Mouse (Mus musculus): ENCODE measurements around the gene Grm6. TPM values are rescaled to one million over a fixed set of nuclear protein-coding genes. Genes with fewer than 3 reads are reported as not detected.

Gene Grm6
- polyA plus RNA-seq, 1 experiment from 2014 or later, result 0.17 TPM

- no peak for TF ChIP-seq CTCF (IDR thresholded peaks at IDR 0.05)
- WGBS, result 14% methylated on average over 22 of the region's 22 CpGs
- peak; percentile 98 for ATAC-seq
- peak; percentile 95 for DNase-seq (ENCODE audit: low spot score)
- H3K27me3 ChIP-seq (replicated peaks; ENCODE audit: insufficient read depth, low read length), result no peaks in the 10 kb centered on the region
- peak within 1 kb of the TSS; percentile 57 for H3K4me2 ChIP-seq (replicated peaks; ENCODE audit: low read depth, low read length)
- H3K4me1 ChIP-seq (ENCODE audit: insufficient read depth, low read depth, low read length), result no peaks in the 10 kb centered on the region; the same call in 1 of the 2 replicates
- peak within 1 kb of the TSS; percentile 55; the same call in 1 of the 2 replicates for H3K27ac ChIP-seq (ENCODE audit: low read length)
- H3K9ac ChIP-seq (replicated peaks; ENCODE audit: low read depth), result peak within 1 kb of the TSS; percentile 51
- peak within 1 kb of the TSS; percentile 34 for H3K4me3 ChIP-seq (ENCODE audit: low read depth, low read length)
- H3K9me3 ChIP-seq (ENCODE audit: low read length), result no peaks in the 10 kb centered on the region
- no peaks in the 10 kb centered on the region for H3K36me3 ChIP-seq (ENCODE audit: insufficient read depth, low read length)
These were observed 9.3 kb upstream of the Grm6 start, which contains the start of gene Zfp879 for GRCm38 (mm10) chr11:50841023-50841735. Zfp879 (minus strand) TSS chr11:50841552.

GRCm38 (mm10) chr11:50845951-50846350, 4.5 kb upstream of the Grm6 start:
- no peaks in the 10 kb centered on the region for H3K36me3 ChIP-seq (ENCODE audit: insufficient read depth, low read length)

GRCm38 (mm10) chr11:50847047-50847446, 3.4 kb upstream of the Grm6 start:
- 68% methylated on average over 5 of the region's 5 CpGs for WGBS
- no peak overlapping the region for H3K4me2 ChIP-seq (replicated peaks; ENCODE audit: low read depth, low read length)
- no peak overlapping the region for H3K4me3 ChIP-seq (ENCODE audit: low read depth, low read length)
- DNase-seq (ENCODE audit: low spot score) (no peak), ATAC-seq (no peak)
- no peaks in the 10 kb centered on the region for H3K9me3 ChIP-seq (ENCODE audit: low read length)
- no peak overlapping the region for H3K27ac ChIP-seq (ENCODE audit: low read length)
- peaks cover 21% of the 10 kb centered on the region for H3K27me3 ChIP-seq (replicated peaks; ENCODE audit: insufficient read depth, low read length)
- TF ChIP-seq CTCF (IDR thresholded peaks at IDR 0.05), result peak; percentile 60
- no peak for TF ChIP-seq EP300 (IDR thresholded peaks at IDR 0.05)
- no peaks in the 10 kb centered on the region for H3K36me3 ChIP-seq (ENCODE audit: insufficient read depth, low read length)
- no peak overlapping the region for H3K9ac ChIP-seq (replicated peaks; ENCODE audit: low read depth)
- peaks cover 5% of the 10 kb centered on the region for H3K4me1 ChIP-seq (ENCODE audit: insufficient read depth, low read depth, low read length)

More at GRCm38 (mm10) chr11:50845951-50846350, 4.5 kb upstream of the Grm6 start:
- Histone ChIP-seq H3K4me3 (ENCODE audit: low read depth, low read length) (no peak overlapping the region), H3K27ac (ENCODE audit: low read length) (no peak overlapping the region), H3K4me1 (ENCODE audit: insufficient read depth, low read depth, low read length) (peaks cover under 1% of the 10 kb centered on the region), H3K9ac (replicated peaks; ENCODE audit: low read depth) (no peak overlapping the region), H3K27me3 (replicated peaks; ENCODE audit: insufficient read depth, low read length) (peaks cover 11% of the 10 kb centered on the region), H3K4me2 (replicated peaks; ENCODE audit: low read depth, low read length) (no peak overlapping the region), H3K9me3 (ENCODE audit: low read length) (no peaks in the 10 kb centered on the region)
- TF ChIP-seq EP300 (IDR thresholded peaks at IDR 0.05), result no peak
- no peak for ATAC-seq
- 84% methylated on average over 3 of the region's 3 CpGs for whole genome bisulfite sequencing
- no peak for DNase-seq (ENCODE audit: low spot score)

- H3K27ac ChIP-seq (ENCODE audit: low read length), result no peak overlapping the region
- TF ChIP-seq CTCF (IDR thresholded peaks at IDR 0.05) (no peak), EP300 (IDR thresholded peaks at IDR 0.05) (no peak)
- H3K9ac ChIP-seq (replicated peaks; ENCODE audit: low read depth), result no peak overlapping the region
- H3K9me3 ChIP-seq (ENCODE audit: low read length), result no peaks in the 10 kb centered on the region
- 30% methylated on average over 3 of the region's 3 CpGs for WGBS
- no peak overlapping the region for H3K4me2 ChIP-seq (replicated peaks; ENCODE audit: low read depth, low read length)
- DNase-seq (ENCODE audit: low spot score), result no peak
- peaks cover 28% of the 10 kb centered on the region for H3K27me3 ChIP-seq (replicated peaks; ENCODE audit: insufficient read depth, low read length)
- H3K36me3 ChIP-seq (ENCODE audit: insufficient read depth, low read length), result no peaks in the 10 kb centered on the region
- H3K4me1 ChIP-seq (ENCODE audit: insufficient read depth, low read depth, low read length), result peaks cover 5% of the 10 kb centered on the region
- no peak overlapping the region for H3K4me3 ChIP-seq (ENCODE audit: low read depth, low read length)
- ATAC-seq, result no peak
These were observed 1.9 kb upstream of the Grm6 start for GRCm38 (mm10) chr11:50848520-50849137.

GRCm38 (mm10) chr11:50849310-50849709, 1.2 kb upstream of the Grm6 start:
- H3K9me3 ChIP-seq (ENCODE audit: low read length), result no peaks in the 10 kb centered on the region
- ATAC-seq, result no peak
- no peak for TF ChIP-seq CTCF (IDR thresholded peaks at IDR 0.05)
- TF ChIP-seq EP300 (IDR thresholded peaks at IDR 0.05), result no peak
- no peaks in the 10 kb centered on the region for H3K36me3 ChIP-seq (ENCODE audit: insufficient read depth, low read length)
- no peak for DNase-seq (ENCODE audit: low spot score)
- H3K9ac ChIP-seq (replicated peaks; ENCODE audit: low read depth), result no peak overlapping the region
- H3K4me2 ChIP-seq (replicated peaks; ENCODE audit: low read depth, low read length), result no peak overlapping the region
- peaks cover 28% of the 10 kb centered on the region for H3K27me3 ChIP-seq (replicated peaks; ENCODE audit: insufficient read depth, low read length)
- 1% methylated on average over 10 of the region's 10 CpGs for WGBS
- peaks cover 5% of the 10 kb centered on the region for H3K4me1 ChIP-seq (ENCODE audit: insufficient read depth, low read depth, low read length)
- no peak overlapping the region for H3K4me3 ChIP-seq (ENCODE audit: low read depth, low read length)
- H3K27ac ChIP-seq (ENCODE audit: low read length), result no peak overlapping the region

- Histone ChIP-seq H3K36me3 (ENCODE audit: insufficient read depth, low read length) (no peaks in the 10 kb centered on the region), H3K27me3 (replicated peaks; ENCODE audit: insufficient read depth, low read length) (peaks cover 28% of the 10 kb centered on the region), H3K27ac (ENCODE audit: low read length) (no peak overlapping the region), H3K9me3 (ENCODE audit: low read length) (no peaks in the 10 kb centered on the region), H3K4me3 (ENCODE audit: low read depth, low read length) (peak overlapping the region; percentile 31), H3K4me1 (ENCODE audit: insufficient read depth, low read depth, low read length) (peaks cover 5% of the 10 kb centered on the region), H3K4me2 (replicated peaks; ENCODE audit: low read depth, low read length) (peak overlapping the region; percentile 57), H3K9ac (replicated peaks; ENCODE audit: low read depth) (no peak overlapping the region)
- no peak for DNase-seq (ENCODE audit: low spot score)
- ATAC-seq, result no peak
- TF ChIP-seq CTCF (IDR thresholded peaks at IDR 0.05), result no peak
- no peak for TF ChIP-seq EP300 (IDR thresholded peaks at IDR 0.05)
- under 1% methylated on average over 60 of the region's 72 CpGs for WGBS
These were observed 610 bp downstream of the Grm6 start for GRCm38 (mm10) chr11:50850989-50851601.
